Mouse (Mus musculus) cortical plate, adult 2 months (tissue): Measurements from ENCODE around the gene Tmem160.

ENCODE experiments used
- CTCF ChIP-seq: fragments of 200-500 bp; IDR thresholded peaks from 2 replicates; pipeline ENCODE4 v1.5.1; 2011; ENCODE audit warnings: mild to moderate bottlenecking, control low read depth, low read length; ENCODE audit not compliant: insufficient read depth; ENCODE audit errors: extremely low read depth
- POLR2A ChIP-seq: fragments of 200-500 bp; IDR thresholded peaks from 2 replicates; pipeline ENCODE4 v1.6.1; 2011; ENCODE audit warnings: mild to moderate bottlenecking, low read length, control low read depth; ENCODE audit not compliant: insufficient read depth; ENCODE audit errors: extremely low read depth

DNA sequence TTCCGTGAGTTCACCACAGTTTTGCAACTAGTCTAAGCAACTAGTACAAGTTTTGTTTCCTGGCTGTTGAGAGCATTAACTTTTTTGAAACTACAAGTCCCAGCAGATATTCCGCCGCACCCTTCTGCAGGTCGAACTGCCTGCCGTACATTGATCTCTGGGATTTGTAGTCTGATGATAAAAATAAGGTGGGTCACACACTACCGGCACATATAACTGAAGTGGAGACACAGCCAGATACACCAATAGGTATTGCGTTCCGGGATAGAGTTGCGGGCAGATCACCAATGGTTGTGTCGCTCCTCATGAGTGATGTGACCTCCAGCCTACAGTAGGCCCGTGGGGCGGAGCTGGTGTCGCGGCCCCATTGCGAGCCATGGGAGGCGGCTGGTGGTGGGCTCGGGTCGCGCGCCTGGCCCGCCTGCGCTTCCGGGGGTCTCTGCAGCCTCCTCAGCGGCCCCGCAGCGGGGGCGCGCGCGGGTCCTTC, at the start of gene Tmem160:
- TF ChIP-seq CTCF, result no peak
- TF ChIP-seq POLR2A, result peak; percentile 24; the same call in 1 of the 2 replicates
